Mouse (Mus musculus) kidney, adult 2 months (tissue): ENCODE measurements around the gene Taar4.

ENCODE experiments used
- CTCF ChIP-seq: fragments of 200-500 bp; conservative IDR thresholded peaks from 2 replicates; pipeline ENCODE4 v1.5.1; 2011; ENCODE audit warnings: low read depth, mild to moderate bottlenecking, control low read depth, low read length, moderate library complexity, mixed read lengths; ENCODE audit not compliant: insufficient read depth, insufficient read length
- POLR2A ChIP-seq: fragments of 200-500 bp; IDR thresholded peaks from one replicate; pipeline ENCODE4 v1.6.1; 2011; ENCODE audit warnings: low read depth, low read length, control low read depth

DNA sequence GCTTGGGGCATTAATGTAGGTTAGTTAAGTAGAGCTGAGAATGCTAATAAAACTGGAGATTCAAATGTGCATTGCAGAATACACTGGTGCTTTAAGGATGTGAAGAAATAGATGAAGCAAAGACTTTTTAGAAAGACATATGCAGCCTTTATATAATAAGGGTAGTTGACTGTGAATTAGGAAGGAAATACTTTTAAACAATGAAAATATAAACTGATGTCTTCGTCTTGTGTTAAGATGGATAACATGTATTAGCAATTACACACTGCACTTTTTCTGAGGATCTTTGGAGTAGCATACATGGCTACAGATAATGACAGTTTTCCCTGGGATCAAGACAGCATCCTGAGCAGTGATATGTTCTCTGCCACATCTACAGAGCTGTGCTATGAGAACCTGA lies 39.3 kb downstream of the Taar4 start, which contains the start of gene Taar7b:
- TF ChIP-seq CTCF (no peak), POLR2A (no peak)
